ENCODE assay signal across 8 mouse cellular contexts in genomic region chr17:35868961-35869345, GRCm38 (mm10). TPM values are rescaled to one million over a fixed set of nuclear protein-coding genes. Genes with fewer than 3 reads are reported as not detected.
DNase-seq lines count a peak whose midpoint lies in the region; ATAC-seq and TF ChIP-seq lines count a peak whose summit lies in the region.

No protein-coding gene starts in this region.

- H3K4me2 ChIP-seq in hindbrain, postnatal 0 days (ENCODE audit: low read depth, low read length) = peak overlapping the region; percentile 93
- H3K4me2 ChIP-seq in myocyte (ENCODE audit: low read depth) = peak overlapping the region; percentile 99

- H3K79me2 ChIP-seq in myocyte (ENCODE audit: control insufficient read depth, insufficient read depth) = peaks cover 74% of the 10 kb centered on the region

- peaks cover 15% of the 10 kb centered on the region for H3K4me1 ChIP-seq in lung, adult 2 months (ENCODE audit: control insufficient read depth, insufficient read depth, low read length)
- H3K4me1 ChIP-seq in embryonic facial prominence, embryonic 10.5 days = peaks cover 79% of the 10 kb centered on the region
- H3K4me1 ChIP-seq in hindbrain, postnatal 0 days (ENCODE audit: insufficient read depth, low read length) = peaks cover 19% of the 10 kb centered on the region

- peaks cover 5% of the 10 kb centered on the region for H3K9me3 ChIP-seq in embryonic facial prominence, embryonic 10.5 days
- H3K9me3 ChIP-seq in hindbrain, postnatal 0 days (ENCODE audit: low read length) = no peaks in the 10 kb centered on the region

- H3K9ac ChIP-seq in hindbrain, postnatal 0 days (replicated peaks; ENCODE audit: low read length) = peak overlapping the region; percentile 84

- WGBS in lung, adult 2 months = 4% methylated on average over 7 of the region's 7 CpGs
- 2% methylated on average over 7 of the region's 7 CpGs for WGBS in embryonic facial prominence, embryonic 10.5 days
- WGBS in hindbrain, postnatal 0 days = under 1% methylated on average over 7 of the region's 7 CpGs

- H3K27me3 ChIP-seq in embryonic facial prominence, embryonic 10.5 days (replicated peaks; ENCODE audit: low read depth, poor library complexity, severe bottlenecking) = no peaks in the 10 kb centered on the region
- no peaks in the 10 kb centered on the region for H3K27me3 ChIP-seq in hindbrain, postnatal 0 days (ENCODE audit: insufficient read depth, low read length)
- no peaks in the 10 kb centered on the region for H3K27me3 ChIP-seq in myocyte (ENCODE audit: control insufficient read depth, insufficient read depth, insufficient read length)

- peak overlapping the region; percentile 93 for H3K4me3 ChIP-seq in lung, adult 2 months (replicated peaks; ENCODE audit: extremely low read depth, low read depth, low read length)
- peak overlapping the region; percentile 63 for H3K4me3 ChIP-seq in embryonic facial prominence, embryonic 10.5 days
- peak overlapping the region; percentile 56 for H3K4me3 ChIP-seq in hindbrain, postnatal 0 days (ENCODE audit: low read length)
- H3K4me3 ChIP-seq in myocyte = peak overlapping the region; percentile 90

- ATAC-seq in hindbrain, postnatal 0 days = no peak
- no peak for ATAC-seq in inflammation-experienced regulatory T-cells, adult 6 months

- no peak for TF ChIP-seq CTCF in lung, adult 2 months (IDR thresholded peaks at IDR 0.05; ENCODE audit: insufficient read depth, low read length)
- TF ChIP-seq CTCF in hindbrain, postnatal 0 days (IDR thresholded peaks at IDR 0.05; ENCODE audit: low read depth) = no peak

- TF ChIP-seq POLR2A in lung, adult 2 months (IDR thresholded peaks at IDR 0.05; ENCODE audit: borderline replicate concordance, extremely low read depth, low read depth, low read length) = no peak
- TF ChIP-seq POLR2A in myocyte (IDR thresholded peaks at IDR 0.05; ENCODE audit: insufficient read length, low read depth) = no peak

- peaks cover 57% of the 10 kb centered on the region for H3K36me3 ChIP-seq in embryonic facial prominence, embryonic 10.5 days (replicated peaks)
- no peaks in the 10 kb centered on the region for H3K36me3 ChIP-seq in hindbrain, postnatal 0 days (ENCODE audit: insufficient read depth, low read length)
- H3K36me3 ChIP-seq in myocyte (ENCODE audit: control insufficient read depth, insufficient read depth) = peaks cover 7% of the 10 kb centered on the region

- H3K27ac ChIP-seq in embryonic facial prominence, embryonic 10.5 days (replicated peaks) = peak overlapping the region; percentile 95
- H3K27ac ChIP-seq in hindbrain, postnatal 0 days = peak overlapping the region; percentile 95

- H3ac ChIP-seq in myocyte (ENCODE audit: control insufficient read depth, insufficient read length) = peak overlapping the region; percentile 64

- DNase-seq in lung, adult 2 months = no peak
- no peak for DNase-seq in lung, adult 18-20 months
- no peak for DNase-seq in embryonic facial prominence, embryonic 10.5 days (ENCODE audit: low spot score)
- no peak for DNase-seq in hindbrain, postnatal 0 days (ENCODE audit: low spot score)
- DNase-seq in cerebellum, adult 9-10 months = no peak
- no peak for DNase-seq in spleen, postnatal 14 days (ENCODE audit: low spot score in 2 of 2)

TF ChIP-seq in myocyte, 11 proteins besides CTCF, POLR2A, EP300 and RAD21:
- TF ChIP-seq TCF12 (IDR thresholded peaks at IDR 0.05; ENCODE audit: insufficient read depth, poor library complexity, severe bottlenecking) (no peak), REST (IDR thresholded peaks at IDR 0.05; ENCODE audit: insufficient read depth, insufficient read length) (no peak), TCF3 (IDR thresholded peaks at IDR 0.05; ENCODE audit: insufficient read length, low read depth) (no peak), MYOD1 (IDR thresholded peaks at IDR 0.05; ENCODE audit: control insufficient read depth in 1 of 3, insufficient read length in 2 of 3, low read depth in 2 of 3) (no peak), MAX (IDR thresholded peaks at IDR 0.05; ENCODE audit: low read depth) (no peak), E2F4 (IDR thresholded peaks at IDR 0.05; ENCODE audit: insufficient read depth) (no peak), USF1 (IDR thresholded peaks at IDR 0.05; ENCODE audit: low read depth) (no peak), CEBPB (IDR thresholded peaks at IDR 0.05; ENCODE audit: insufficient read depth, poor library complexity, severe bottlenecking) (no peak)

RNA-seq across cellular contexts. Expression of gene Ppp1r18, which starts 3.6 kb away (rescaled TPM):
- 53.9 and 61.5 TPM in 2 replicates for polyA plus RNA-seq in lung, adult 2 months (2012; rRNA removed)
- polyA plus RNA-seq in embryonic facial prominence, embryonic 10.5 days (2016; fragmentation: Nextera tagmentation; extraction: Ambion mirVana) = 27.4 and 29.7 TPM in 2 replicates
- 32.0 and 34.3 TPM in 2 replicates for total RNA-seq in hindbrain, postnatal 0 days (2014; rRNA removed)
- polyA plus RNA-seq in hindbrain, postnatal 0 days (2015; fragmentation: Nextera tagmentation; extraction: Ambion mirVana) = 18.4 and 19.3 TPM in 2 replicates
- polyA plus RNA-seq in myocyte (2012; fragmentation: generic; extraction: Trizol) = 46.2 TPM
- 100 to 1,000 TPM; 194 to 273 (median 213) TPM for polyA plus RNA-seq in inflammation-experienced regulatory T-cells, adult 6 months (2017; shearing (Covaris generic))

RNA-seq across cellular contexts. Expression of gene Nrm, which starts 7.8 kb away (rescaled TPM):
- polyA plus RNA-seq in lung, adult 2 months (2012; rRNA removed) = 16.5 and 26.2 TPM in 2 replicates
- polyA plus RNA-seq in embryonic facial prominence, embryonic 10.5 days (2016; fragmentation: Nextera tagmentation; extraction: Ambion mirVana) = 64.6 and 65.1 TPM in 2 replicates
- 14.7 and 27.2 TPM in 2 replicates for total RNA-seq in hindbrain, postnatal 0 days (2014; rRNA removed)
- 24.6 and 25.7 TPM in 2 replicates for polyA plus RNA-seq in hindbrain, postnatal 0 days (2015; fragmentation: Nextera tagmentation; extraction: Ambion mirVana)
- polyA plus RNA-seq in myocyte (2012; fragmentation: generic; extraction: Trizol) = 18.5 TPM
- polyA plus RNA-seq in inflammation-experienced regulatory T-cells, adult 6 months (2017; shearing (Covaris generic)) = 10 to 100 TPM; 25.4 to 64.8 (median 27.4) TPM

RNA-seq across cellular contexts. Expression of gene Dhx16, which starts 10.7 kb away (rescaled TPM):
- polyA plus RNA-seq in lung, adult 2 months (2012; rRNA removed) = 62.8 and 70.1 TPM in 2 replicates
- polyA plus RNA-seq in embryonic facial prominence, embryonic 10.5 days (2016; fragmentation: Nextera tagmentation; extraction: Ambion mirVana) = 52.6 and 60.7 TPM in 2 replicates
- total RNA-seq in hindbrain, postnatal 0 days (2014; rRNA removed) = 31.3 and 33.2 TPM in 2 replicates
- polyA plus RNA-seq in hindbrain, postnatal 0 days (2015; fragmentation: Nextera tagmentation; extraction: Ambion mirVana) = 22.9 and 23.1 TPM in 2 replicates
- polyA plus RNA-seq in myocyte (2012; fragmentation: generic; extraction: Trizol) = 29.4 TPM
- 10 to 100 TPM; 17.4 to 36.1 (median 19.5) TPM for polyA plus RNA-seq in inflammation-experienced regulatory T-cells, adult 6 months (2017; shearing (Covaris generic))

RNA-seq across cellular contexts. Expression of gene Mdc1, which starts 27.6 kb away (rescaled TPM):
- polyA plus RNA-seq in lung, adult 2 months (2012; rRNA removed) = 6.8 and 8.2 TPM in 2 replicates
- polyA plus RNA-seq in embryonic facial prominence, embryonic 10.5 days (2016; fragmentation: Nextera tagmentation; extraction: Ambion mirVana) = 18.4 and 21.2 TPM in 2 replicates
- total RNA-seq in hindbrain, postnatal 0 days (2014; rRNA removed) = 14.7 and 26.7 TPM in 2 replicates
- polyA plus RNA-seq in hindbrain, postnatal 0 days (2015; fragmentation: Nextera tagmentation; extraction: Ambion mirVana) = 3.9 and 4.1 TPM in 2 replicates
- 7.0 TPM for polyA plus RNA-seq in myocyte (2012; fragmentation: generic; extraction: Trizol)
- 10 to 100 TPM in 1 of 3 experiments, 1 to 10 TPM in 2; 6.1 to 10.7 (median 7.1) TPM for polyA plus RNA-seq in inflammation-experienced regulatory T-cells, adult 6 months (2017; shearing (Covaris generic))

RNA-seq across cellular contexts. Expression of gene 2310061I04Rik, which starts 28.3 kb away (rescaled TPM):
- polyA plus RNA-seq in lung, adult 2 months (2012; rRNA removed) = 36.1 and 38.1 TPM in 2 replicates
- polyA plus RNA-seq in embryonic facial prominence, embryonic 10.5 days (2016; fragmentation: Nextera tagmentation; extraction: Ambion mirVana) = 27.5 and 28.6 TPM in 2 replicates
- 39.8 and 49.2 TPM in 2 replicates for total RNA-seq in hindbrain, postnatal 0 days (2014; rRNA removed)
- polyA plus RNA-seq in hindbrain, postnatal 0 days (2015; fragmentation: Nextera tagmentation; extraction: Ambion mirVana) = 69.0 and 74.3 TPM in 2 replicates
- polyA plus RNA-seq in myocyte (2012; fragmentation: generic; extraction: Trizol) = 33.7 TPM
- polyA plus RNA-seq in inflammation-experienced regulatory T-cells, adult 6 months (2017; shearing (Covaris generic)) = 10 to 100 TPM; 15.3 to 21.6 (median 15.4) TPM
